Mouse (Mus musculus) mature B cell (primary cell): Measurements from ENCODE around the gene Anapc2.

Source experiments
- in situ Hi-C: fragments of 300-500 bp; cut with MboI; formaldehyde crosslinking; loops from 2 replicates; pipeline ENCODE4 v1.14.3; 2019

Anapc2 gene

GRCm38 (mm10) chr2:25271827-25272511 lies at the start of gene Anapc2, which contains the start of gene Ssna1:
Gene Anapc2 (plus strand): TSS chr2:25272478.
Gene Ssna1 (minus strand): TSS chr2:25272438.
- in situ Hi-C loops = no loop called here

- in situ Hi-C loops = no loop called here
Measured at GRCm38 (mm10) chr2:25223681-25224491, 48.4 kb upstream of the Anapc2 start.

- in situ Hi-C loops = no loop called here
Measured at GRCm38 (mm10) chr2:25224492-25224765, 47.8 kb upstream of the Anapc2 start, which contains the start of gene Tubb4b. Gene Tubb4b (minus strand): TSS chr2:25224702.

GRCm38 (mm10) chr2:25224766-25225752 lies 47.2 kb upstream of the Anapc2 start:
- in situ Hi-C loops = no loop called here

- in situ Hi-C loops = no loop called here
Measured at GRCm38 (mm10) chr2:25225811-25226379, 46.4 kb upstream of the Anapc2 start.

GRCm38 (mm10) chr2:25226864-25227263 lies 45.4 kb upstream of the Anapc2 start:
- in situ Hi-C loops = no loop called here

GRCm38 (mm10) chr2:25227406-25227805 lies 44.9 kb upstream of the Anapc2 start:
- in situ Hi-C loops = no loop called here

GRCm38 (mm10) chr2:25228431-25228889 lies 43.8 kb upstream of the Anapc2 start:
- in situ Hi-C loops = no loop called here

GRCm38 (mm10) chr2:25228995-25229530 lies 43.2 kb upstream of the Anapc2 start:
- in situ Hi-C loops = no loop called here

- in situ Hi-C loops = no loop called here
Measured at GRCm38 (mm10) chr2:25229582-25229981, 42.7 kb upstream of the Anapc2 start.

- in situ Hi-C loops = no loop called here
Measured at GRCm38 (mm10) chr2:25230581-25230980, 41.7 kb upstream of the Anapc2 start.

GRCm38 (mm10) chr2:25231038-25231437 lies 41.2 kb upstream of the Anapc2 start:
- in situ Hi-C loops = no loop called here

GRCm38 (mm10) chr2:25233421-25233820 lies 38.9 kb upstream of the Anapc2 start:
- in situ Hi-C loops = no loop called here

GRCm38 (mm10) chr2:25234050-25234449 lies 38.2 kb upstream of the Anapc2 start, which contains the start of gene Slc34a3:
Gene Slc34a3 (minus strand): TSS chr2:25234364.
- in situ Hi-C loops = no loop called here

- in situ Hi-C loops = no loop called here
Measured at GRCm38 (mm10) chr2:25234551-25235220, 37.6 kb upstream of the Anapc2 start.

- in situ Hi-C loops = no loop called here
Measured at GRCm38 (mm10) chr2:25236614-25237013, 35.7 kb upstream of the Anapc2 start, which contains the start of gene Rnf224. Gene Rnf224 (minus strand): TSS chr2:25236787.

- in situ Hi-C loops = no loop called here
Measured at GRCm38 (mm10) chr2:25237522-25237921, 34.8 kb upstream of the Anapc2 start.

- in situ Hi-C loops = no loop called here
Measured at GRCm38 (mm10) chr2:25238106-25238505, 34.2 kb upstream of the Anapc2 start.

GRCm38 (mm10) chr2:25239766-25240165 lies 32.5 kb upstream of the Anapc2 start:
- in situ Hi-C loops = no loop called here

GRCm38 (mm10) chr2:25240310-25240709 lies 32.0 kb upstream of the Anapc2 start:
- in situ Hi-C loops = no loop called here
